Mouse (Mus musculus) adrenal gland, adult 8-10 months (tissue): ENCODE results near the gene C3. TPM values are rescaled to one million over a fixed set of nuclear protein-coding genes. Genes with fewer than 3 reads are reported as not detected.

ENCODE experiments used
- DNase-seq: peaks from one replicate; pipeline ENCODE4 v3.0.0; 2022
- total RNA-seq, 4 experiments: library from RNA; stranded (reverse); gene quantifications; 2 replicates each; pipeline ENCODE4 v1.2.4; 2022

C3 gene
- 1,000 to 10,000 TPM in 1 of 4 experiments, 100 to 1,000 TPM in 1, 10 to 100 TPM in 2; 36.4 to 1,135 (median 245) TPM for total RNA-seq

GRCm38 (mm10) chr17:57228014-57228413 is at the start of gene C3:
TSS of gene C3 (minus strand) at chr17:57228136.
- DNase-seq = peak; percentile 60

GRCm38 (mm10) chr17:57276634-57277121 is 48.7 kb upstream of the C3 start:
- DNase-seq = peak; percentile 65

- DNase-seq = no peak
Observed at GRCm38 (mm10) chr17:57275997-57276351, 48.0 kb upstream of the C3 start.

- DNase-seq = peak; percentile 89
Observed at GRCm38 (mm10) chr17:57275111-57275996, 47.4 kb upstream of the C3 start.

DNA sequence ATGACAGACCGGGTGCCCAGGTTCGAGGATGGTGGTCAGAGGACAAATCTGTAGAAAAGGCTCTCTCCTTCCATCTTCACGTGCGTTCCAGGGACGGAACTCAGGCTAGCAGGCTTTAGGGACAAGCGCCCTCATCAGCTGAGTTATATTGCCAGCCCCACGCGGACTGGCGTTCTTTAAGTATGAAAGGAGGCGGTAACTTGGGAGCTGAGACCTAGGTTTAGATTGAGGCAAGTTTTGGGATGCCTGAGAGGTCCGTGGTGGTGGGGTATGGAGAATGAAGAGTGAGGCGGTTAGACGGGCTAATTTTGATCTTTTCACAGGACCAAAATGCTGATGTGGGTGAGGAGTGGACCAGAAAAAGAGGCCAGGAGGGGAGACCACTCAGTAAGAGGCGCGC is 46.8 kb upstream of the C3 start:
- DNase-seq = no peak

DNA sequence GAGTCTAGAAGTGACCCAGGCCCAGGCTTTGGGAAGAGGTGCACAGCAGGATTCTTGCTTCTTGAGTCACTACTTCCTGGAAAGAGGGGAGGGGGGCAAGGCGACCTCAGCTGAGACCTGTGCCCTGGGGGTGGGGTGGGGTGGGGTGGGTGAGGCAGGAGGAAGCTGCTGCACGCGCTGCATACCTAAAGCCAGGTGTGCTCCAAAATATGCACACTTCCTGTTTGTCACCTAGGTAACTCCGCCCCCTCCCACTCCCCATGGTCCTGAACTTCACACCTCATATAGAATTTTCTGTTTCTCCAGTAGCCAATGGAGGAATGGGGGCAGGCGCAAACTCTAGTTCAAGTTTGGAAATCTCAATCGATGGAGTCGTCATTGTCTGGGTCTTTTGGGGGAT is 45.9 kb upstream of the C3 start:
- DNase-seq = no peak

DNA sequence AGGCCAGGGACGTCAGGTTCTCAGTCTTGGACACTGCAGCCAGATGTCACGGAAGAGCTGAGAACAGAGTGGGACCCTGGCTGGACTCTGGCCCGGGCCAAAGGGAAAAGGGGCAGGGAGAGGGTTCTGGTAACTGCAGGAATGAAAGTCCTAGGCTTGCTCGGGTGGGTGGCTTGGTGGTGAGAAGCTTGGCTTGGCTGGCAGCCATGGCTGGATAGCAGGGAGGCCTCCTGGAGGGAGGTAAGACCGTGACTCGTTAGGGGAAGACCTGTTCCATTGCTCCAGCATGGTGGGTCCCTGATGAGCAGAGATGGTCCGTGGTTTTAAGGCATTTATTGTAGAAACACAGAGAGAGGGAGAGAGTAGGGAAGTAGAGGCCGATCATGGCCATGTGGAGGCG is 43.4 kb upstream of the C3 start:
- DNase-seq = no peak

DNA sequence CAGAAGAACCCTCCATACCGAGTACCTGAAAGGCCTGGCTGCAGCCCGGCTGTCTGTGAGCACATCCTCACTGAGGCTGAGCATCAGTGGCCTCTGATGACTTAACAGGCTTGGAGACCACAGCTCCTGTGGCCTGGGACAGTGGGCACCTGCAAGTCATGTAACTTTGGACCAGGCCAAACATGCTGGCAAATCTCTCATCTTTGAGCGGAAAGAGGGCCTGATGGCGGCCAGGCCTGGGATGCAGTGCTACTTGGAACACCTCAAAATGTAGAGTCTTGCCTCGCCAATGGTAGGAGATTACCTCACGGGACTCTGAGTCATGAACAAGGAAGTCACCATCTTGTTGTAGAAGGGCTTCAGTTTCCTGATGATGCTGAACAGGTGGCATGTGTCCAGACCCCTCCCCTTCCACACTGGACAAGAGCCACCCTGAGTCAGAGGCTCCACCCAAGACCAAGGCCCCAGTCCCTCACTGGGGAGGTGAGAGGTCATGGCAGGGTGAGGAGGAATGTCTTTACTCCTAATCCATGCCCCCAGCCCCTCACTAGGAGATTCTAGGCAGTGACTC is 39.7 kb upstream of the C3 start:
- no peak for DNase-seq

DNA sequence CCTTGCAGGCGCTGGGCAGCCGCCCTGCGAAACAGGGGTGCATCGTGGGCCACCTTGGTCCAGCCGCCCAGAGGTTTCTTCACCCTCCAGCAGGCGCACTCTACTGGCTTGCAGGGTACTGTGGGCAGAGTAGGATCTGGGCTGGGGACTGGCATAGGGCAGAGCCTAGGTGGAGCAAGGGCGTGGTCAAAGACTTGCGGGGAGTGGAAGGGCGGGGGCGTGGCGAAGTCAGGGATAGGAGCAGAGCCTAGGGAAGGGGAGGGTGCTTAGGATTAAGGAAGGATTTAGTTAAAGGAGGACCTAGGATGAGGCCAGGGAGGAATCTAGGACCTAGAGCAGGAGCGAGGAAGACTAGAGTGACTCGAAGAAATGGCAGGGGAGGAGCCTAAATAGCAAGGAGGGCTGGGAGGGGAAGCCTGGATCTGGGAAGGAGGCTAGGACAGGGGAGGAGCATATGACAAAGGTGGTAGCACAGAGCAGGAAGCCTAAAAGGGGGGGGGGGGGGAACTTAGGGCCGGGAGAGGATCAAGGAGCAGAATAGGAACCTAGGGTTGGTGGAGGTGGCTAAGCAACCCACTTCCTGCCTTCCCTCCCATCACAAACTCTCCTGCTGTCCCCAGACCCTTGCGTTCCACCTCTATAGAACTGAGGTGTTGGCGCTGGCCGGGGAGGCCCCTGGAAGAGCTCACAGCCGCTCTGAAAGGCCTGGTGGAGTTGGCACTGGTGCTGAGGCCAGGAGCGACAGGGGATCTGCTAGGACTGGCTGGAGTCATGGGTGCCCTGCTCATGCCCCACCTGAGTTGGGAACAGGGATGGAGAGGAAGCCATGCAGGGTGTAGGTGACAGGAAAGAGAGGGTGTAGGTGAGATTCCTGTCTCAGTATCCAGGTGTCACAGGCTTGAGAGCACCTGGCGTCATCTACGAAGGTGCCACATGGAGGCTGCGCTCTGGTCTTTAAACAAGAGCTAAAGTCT is 37.3 kb upstream of the C3 start:
- DNase-seq = peak; percentile 88

- DNase-seq = no peak
Observed at GRCm38 (mm10) chr17:57264164-57264563, 36.2 kb upstream of the C3 start.

- no peak for DNase-seq
Observed at GRCm38 (mm10) chr17:57262901-57263550, 35.1 kb upstream of the C3 start.

- DNase-seq = no peak
Observed at GRCm38 (mm10) chr17:57261796-57262195, 33.9 kb upstream of the C3 start.

DNA sequence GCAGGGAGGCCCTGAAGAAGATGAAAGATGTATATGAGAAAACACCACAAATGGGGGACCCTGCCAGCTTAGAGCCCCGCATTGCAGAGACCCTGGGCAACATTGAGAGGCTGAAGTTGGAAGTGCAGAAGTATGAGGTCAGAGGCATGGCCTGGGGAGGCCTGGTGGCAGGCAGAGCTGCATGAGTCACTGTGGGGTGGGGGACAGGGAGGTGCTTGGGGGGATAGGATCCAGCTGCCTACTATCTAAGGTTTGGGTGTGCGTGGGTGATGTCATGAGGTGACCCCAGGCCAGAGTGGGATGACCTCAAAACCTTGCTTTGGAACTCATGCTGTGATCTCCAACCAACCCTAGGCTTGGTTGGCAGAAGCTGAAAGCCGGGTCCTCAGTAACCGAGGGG is 33.4 kb upstream of the C3 start:
- DNase-seq = no peak

DNA sequence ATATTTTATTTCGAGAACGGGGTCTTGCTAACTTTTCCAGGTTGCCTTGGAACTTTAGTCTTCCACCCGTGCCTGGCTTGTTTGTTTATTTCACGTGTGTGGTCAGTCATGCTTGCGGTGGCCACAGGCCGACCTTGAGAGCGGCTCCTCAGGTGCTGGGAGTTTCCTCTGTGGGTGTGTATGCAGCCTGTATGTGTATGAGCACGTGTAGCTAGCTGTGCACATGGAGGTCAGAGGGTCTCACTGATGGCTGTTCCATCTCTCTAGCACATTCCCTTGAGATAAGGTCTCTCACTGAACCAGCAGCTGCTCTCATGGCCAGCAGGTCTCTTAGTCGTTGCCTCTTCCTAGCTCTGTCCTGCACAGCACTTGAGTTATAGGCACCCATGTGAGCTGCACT is 32.4 kb upstream of the C3 start:
- no peak for DNase-seq

- DNase-seq = no peak
Observed at GRCm38 (mm10) chr17:57259742-57260141, 31.8 kb upstream of the C3 start.

DNA sequence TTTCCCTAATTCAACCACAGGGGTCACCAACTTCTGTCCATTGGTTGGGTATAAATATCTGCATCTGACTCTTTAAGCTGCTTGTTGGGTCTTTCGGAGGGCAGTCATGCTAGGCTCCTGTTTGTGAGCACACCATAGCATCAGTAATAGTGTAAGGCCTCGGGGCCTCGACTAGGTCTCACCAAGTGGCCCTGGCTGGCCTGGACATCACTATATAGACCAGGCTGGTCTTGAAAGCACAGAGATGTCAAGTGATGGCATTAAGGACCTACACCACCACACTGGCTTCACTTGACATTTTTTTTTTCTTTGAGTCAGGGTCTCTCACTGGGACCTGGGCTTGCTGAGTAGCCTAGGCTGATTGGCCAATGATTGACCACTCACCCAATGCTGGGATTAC is 30.3 kb upstream of the C3 start:
- DNase-seq = no peak

DNA sequence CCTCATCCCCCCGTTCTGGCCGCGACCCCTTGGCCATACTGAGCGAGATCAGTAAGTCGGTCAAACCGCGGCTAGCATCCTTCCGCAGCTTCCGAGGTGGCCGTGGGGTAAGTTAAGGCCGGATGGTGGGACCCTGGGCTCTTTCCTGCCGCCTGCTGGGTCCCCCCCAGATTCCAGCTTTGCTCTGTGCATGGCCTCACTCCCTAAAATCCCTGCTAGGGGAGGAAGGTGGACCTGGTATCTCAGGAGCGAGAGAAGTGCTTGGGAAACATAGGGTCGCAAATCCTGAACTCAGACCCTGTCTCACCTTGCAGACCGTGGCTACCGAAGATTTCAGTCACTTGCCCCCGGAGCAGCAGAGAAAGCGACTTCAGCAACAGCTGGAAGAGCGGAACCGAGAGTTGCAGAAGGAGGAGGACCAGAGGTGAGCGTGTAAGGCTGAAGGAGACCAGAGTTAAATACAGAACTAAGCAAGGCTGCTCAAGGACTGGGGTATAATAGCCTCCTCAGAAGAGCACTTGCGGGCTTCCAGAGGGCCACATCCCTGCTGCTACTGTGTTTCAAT is 29.1 kb upstream of the C3 start:
- DNase-seq = no peak

DNA sequence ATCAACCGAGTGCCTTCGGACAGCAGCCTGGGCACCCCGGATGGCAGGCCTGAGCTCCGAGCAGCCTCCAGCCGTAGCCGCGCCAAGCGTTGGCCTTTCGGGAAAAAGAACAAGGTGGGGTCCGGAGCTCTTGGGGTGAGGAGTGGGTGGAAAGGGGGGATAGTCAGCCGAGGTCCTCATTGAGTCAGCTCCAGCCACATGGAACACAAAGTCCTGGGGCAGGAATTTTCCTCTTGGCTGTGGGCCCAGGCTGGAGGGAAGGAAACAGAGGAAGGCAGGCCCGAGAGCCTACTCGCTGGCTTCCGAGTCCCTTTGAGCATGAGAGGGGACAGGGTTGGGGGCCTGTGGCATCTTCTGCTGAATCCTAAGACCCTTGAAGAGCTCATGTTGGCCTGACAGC is 27.4 kb upstream of the C3 start:
- DNase-seq = no peak

- no peak for DNase-seq
Observed at GRCm38 (mm10) chr17:57253306-57253705, 25.4 kb upstream of the C3 start.

- DNase-seq = no peak
Observed at GRCm38 (mm10) chr17:57251431-57251830, 23.5 kb upstream of the C3 start.

- DNase-seq = no peak
Observed at GRCm38 (mm10) chr17:57250461-57251160, 22.7 kb upstream of the C3 start.
